22 mouse cellular contexts compared by ENCODE assay signal in the genomic region with DNA sequence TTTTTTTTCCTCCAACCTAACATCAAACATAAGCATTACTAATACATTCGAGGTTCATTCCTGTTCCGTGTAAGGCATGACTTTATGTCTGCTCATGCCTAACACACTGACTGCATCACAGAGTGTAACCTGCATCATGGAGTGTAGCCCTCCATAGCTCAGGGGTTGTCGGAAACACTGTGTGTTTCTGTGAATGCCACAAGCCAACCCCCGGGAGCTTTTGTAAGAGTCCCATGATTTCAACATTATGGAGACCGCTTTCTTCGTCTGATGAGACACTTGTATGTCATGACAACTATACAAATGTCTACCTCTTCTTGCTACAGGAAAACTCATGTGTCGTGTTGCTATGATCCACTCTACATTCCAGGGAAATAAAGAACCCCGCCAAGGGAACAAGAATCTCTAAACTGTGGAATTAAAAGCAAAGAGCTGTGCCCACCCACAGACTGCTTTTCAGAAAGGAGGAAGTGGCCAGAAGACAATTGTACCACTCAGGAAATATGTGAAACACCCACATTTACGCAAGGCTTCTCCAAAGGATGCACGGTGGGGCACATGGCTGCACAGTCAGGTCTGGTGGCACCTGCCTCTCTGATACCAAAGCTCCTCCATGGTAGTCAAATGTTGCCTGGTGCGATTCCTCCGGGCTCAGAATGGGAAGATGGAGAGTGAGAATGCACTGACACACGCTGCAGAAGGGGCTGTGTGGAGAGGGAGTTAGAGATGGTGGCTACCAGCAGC. TPM values are rescaled to one million over a fixed set of nuclear protein-coding genes. Genes with fewer than 3 reads are reported as not detected.
DNase-seq lines count a peak whose midpoint lies in the region; ATAC-seq and TF ChIP-seq lines count a peak whose summit lies in the region.
"Had no signal": no experiment of that assay in that cellular context is flagged by ENCODE, and none has a peak within 500 bp of the region (broad histone marks: within the 10 kb centered on the region; RNA-seq: fewer than 3 reads in every experiment).

No protein-coding gene starts in this region.

- no peak for TF ChIP-seq POLR2A in spleen, adult 2 months (IDR thresholded peaks at IDR 0.05; ENCODE audit: low read depth, low read length)

- no peaks in the 10 kb centered on the region for H3K36me3 ChIP-seq in spleen, adult 2 months (ENCODE audit: control insufficient read depth, insufficient read depth, low read length)
- no peaks in the 10 kb centered on the region for H3K36me3 ChIP-seq in neural tube, embryonic 15.5 days
- H3K36me3 ChIP-seq: embryonic facial prominence, embryonic 13.5 days; forebrain, embryonic 10.5 days; heart, embryonic 12.5 days; kidney, embryonic 15.5 days; limb, embryonic 13.5 days; midbrain, embryonic 15.5 days; neural tube, embryonic 13.5 days had no signal

- H3K4me2 ChIP-seq in neural tube, embryonic 15.5 days: no peak overlapping the region
- H3K4me2 ChIP-seq: embryonic facial prominence, embryonic 13.5 days; heart, embryonic 12.5 days; kidney, embryonic 15.5 days; limb, embryonic 13.5 days; midbrain, embryonic 15.5 days; neural tube, embryonic 13.5 days had no signal

- H3K27me3 ChIP-seq in spleen, adult 2 months (ENCODE audit: control insufficient read depth, insufficient read depth, low read length): no peaks in the 10 kb centered on the region
- H3K27me3 ChIP-seq in neural tube, embryonic 15.5 days (replicated peaks): no peaks in the 10 kb centered on the region
- H3K27me3 ChIP-seq: CH12.LX; embryonic facial prominence, embryonic 13.5 days; heart, embryonic 12.5 days; kidney, embryonic 15.5 days; limb, embryonic 13.5 days; midbrain, embryonic 15.5 days; neural tube, embryonic 13.5 days had no signal

- 19% methylated on average over 13 of the region's 13 CpGs for WGBS in spleen, adult 2 months
- 86% methylated on average over 13 of the region's 13 CpGs for WGBS in neural tube, embryonic 15.5 days

- peak; percentile 73 for ATAC-seq in megakaryocyte progenitor cell, adult 5-6 weeks (replicated peaks; ENCODE audit: poor library complexity)
- ATAC-seq in neural tube, embryonic 15.5 days (ENCODE audit: low FRiP score): no peak
- ATAC-seq: inflammation-experienced regulatory T-cells, adult 6 months; midbrain, embryonic 15.5 days had no signal

- no peaks in the 10 kb centered on the region for H3K9me3 ChIP-seq in neural tube, embryonic 15.5 days (replicated peaks)
- H3K9me3 ChIP-seq: embryonic facial prominence, embryonic 13.5 days; forebrain, embryonic 10.5 days; heart, embryonic 12.5 days; kidney, embryonic 15.5 days; limb, embryonic 13.5 days; midbrain, embryonic 15.5 days; neural tube, embryonic 13.5 days had no signal

- peak; percentile 12 to 15 for DNase-seq in spleen, adult 2 months (ENCODE audit: low read depth in 1 of 2, low spot score in 2 of 2)
- DNase-seq in spleen, postnatal 14 days (ENCODE audit: low spot score in 2 of 2): no peak
- peak; percentile 38 for DNase-seq in c-Kit-positive CD71-negative TER-119-negative erythroid progenitor cells, embryonic 14.5 days (ENCODE audit: low read depth)
- DNase-seq in thymus, postnatal 25 days: peak; percentile 52
- DNase-seq in adrenal gland, postnatal 4 days (ENCODE audit: low spot score in 2 of 2): no peak
- no peak for DNase-seq in urinary bladder, postnatal 36 days (ENCODE audit: low spot score in 2 of 2)
- DNase-seq: adrenal gland, postnatal 14 days; cerebellum, postnatal 36 days; gastrocnemius, postnatal 36 days; heart, postnatal 36 days; lung, postnatal 14 days had no signal

- peak overlapping the region; percentile 31 for H3K27ac ChIP-seq in spleen, adult 2 months (ENCODE audit: insufficient read depth, low read length)
- no peak overlapping the region for H3K27ac ChIP-seq in neural tube, embryonic 15.5 days (replicated peaks)
- H3K27ac ChIP-seq: embryonic facial prominence, embryonic 13.5 days; forebrain, embryonic 10.5 days; kidney, embryonic 15.5 days; limb, embryonic 13.5 days; midbrain, embryonic 15.5 days; neural tube, embryonic 13.5 days had no signal

- H3K4me1 ChIP-seq in spleen, adult 2 months (ENCODE audit: control insufficient read depth, insufficient read depth, insufficient read length): peaks cover 14% of the 10 kb centered on the region; the same call in 1 of the 2 replicates
- H3K4me1 ChIP-seq in neural tube, embryonic 15.5 days: no peaks in the 10 kb centered on the region
- H3K4me1 ChIP-seq: embryonic facial prominence, embryonic 13.5 days; forebrain, embryonic 10.5 days; kidney, embryonic 15.5 days; limb, embryonic 13.5 days; midbrain, embryonic 15.5 days; neural tube, embryonic 13.5 days had no signal

- H3K9ac ChIP-seq in neural tube, embryonic 15.5 days (replicated peaks): no peak overlapping the region
- H3K9ac ChIP-seq: embryonic facial prominence, embryonic 13.5 days; heart, embryonic 12.5 days; kidney, embryonic 15.5 days; limb, embryonic 13.5 days; midbrain, embryonic 15.5 days; neural tube, embryonic 13.5 days had no signal

- TF ChIP-seq CTCF in spleen, adult 2 months (IDR thresholded peaks at IDR 0.05; ENCODE audit: extremely low read depth, insufficient read depth, insufficient read length, insufficient replicate concordance): no peak

- no peak overlapping the region for H3K4me3 ChIP-seq in spleen, adult 2 months (ENCODE audit: extremely low read depth, insufficient read depth, insufficient read length)
- H3K4me3 ChIP-seq in neural tube, embryonic 15.5 days (replicated peaks): no peak overlapping the region
- H3K4me3 ChIP-seq: embryonic facial prominence, embryonic 13.5 days; forebrain, embryonic 10.5 days; heart, embryonic 12.5 days; kidney, embryonic 15.5 days; limb, embryonic 13.5 days; midbrain, embryonic 15.5 days; neural tube, embryonic 13.5 days had no signal

RNA-seq across cellular contexts. Expression of gene Atp8b4, which starts 33.9 kb away (rescaled TPM):
- polyA plus RNA-seq in spleen, adult 2 months (2012; rRNA removed): 2.1 and 2.5 TPM in 2 replicates
- total RNA-seq in megakaryocyte progenitor cell, adult 5-6 weeks (2015): 276 and 297 TPM in 2 replicates
- total RNA-seq in megakaryocyte progenitor cell, adult 5-6 weeks (2017): 305 and 319 TPM in 2 replicates
- polyA plus RNA-seq in neural tube, embryonic 15.5 days (2015; fragmentation: Nextera tagmentation; extraction: Ambion mirVana): 0.08 and 3.3 TPM in 2 replicates
- total RNA-seq in adrenal gland, postnatal 4 days (2021): 1 to 10 TPM in 1 of 2 experiments, under 1 TPM in 1; 0.95 to 1.3 TPM
- polyA plus RNA-seq: neural tube, embryonic 13.5 days had no signal

Comparison
In these comparisons a context has a peak if more than half of its experiments do, and no peak if none do; other contexts are left out.
1. DNase-seq: peak in spleen, adult 2 months (2 of 2), c-Kit-positive CD71-negative TER-119-negative erythroid progenitor cells, embryonic 14.5 days (single experiment) and thymus, postnatal 25 days (single experiment); none in spleen, postnatal 14 days (0 of 2), adrenal gland, postnatal 4 days (0 of 2) and urinary bladder, postnatal 36 days (0 of 2).
2. RNA of gene Atp8b4, which starts 33.9 kb away (total RNA-seq): 276 to 319 TPM in megakaryocyte progenitor cell, adult 5-6 weeks; 0.95 to 1.3 TPM in adrenal gland, postnatal 4 days; every median in the first group is over 100 times any median in the second.